Comparison of ENCODE assay signal across 24 mouse cellular contexts in the genomic region with DNA sequence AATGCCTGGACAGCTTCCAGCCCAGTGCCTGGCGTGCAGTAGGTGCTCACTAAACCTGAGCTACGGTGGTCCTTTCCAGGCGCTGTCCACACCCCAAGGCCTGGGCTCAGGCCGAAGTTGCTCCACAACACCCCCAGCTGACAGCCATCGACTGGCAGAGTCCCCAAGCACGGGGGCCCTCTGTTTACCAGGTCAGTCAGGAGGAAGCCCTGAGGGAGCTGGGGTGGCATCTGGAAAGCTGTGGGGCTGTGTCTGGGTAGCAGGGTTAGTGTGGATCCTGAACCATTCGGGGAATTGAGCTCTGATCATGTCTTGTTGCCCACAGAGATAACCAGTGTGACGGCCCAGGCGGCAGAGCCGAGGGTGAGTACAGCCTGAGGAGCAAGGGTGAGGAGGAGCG. TPM values are rescaled to one million over a fixed set of nuclear protein-coding genes. Genes with fewer than 3 reads are reported as not detected.
A peak's percentile ranks its signal among the peaks of the same experiment; 100 is the strongest.
DNase-seq lines count a peak whose midpoint lies in the region; ATAC-seq and TF ChIP-seq lines count a peak whose summit lies in the region.
"Had no signal": no experiment of that assay in that cellular context is flagged by ENCODE, and none has a peak within 500 bp of the region (broad histone marks: within the 10 kb centered on the region; RNA-seq: fewer than 3 reads in every experiment).

No protein-coding gene starts in this region.

- no peak for TF ChIP-seq POLR2A in heart, adult 2 months (IDR thresholded peaks at IDR 0.05; ENCODE audit: insufficient read depth, low read depth, low read length)

- no peaks in the 10 kb centered on the region for H3K36me3 ChIP-seq in heart, adult 2 months (ENCODE audit: control insufficient read depth, insufficient read depth, low read length)
- H3K36me3 ChIP-seq in heart, embryonic 11.5 days (ENCODE audit: control insufficient read depth, insufficient read depth, low read length): peaks cover 47% of the 10 kb centered on the region
- H3K36me3 ChIP-seq in liver, embryonic 13.5 days: peaks cover 52% of the 10 kb centered on the region
- H3K36me3 ChIP-seq in liver, embryonic 12.5 days: peaks cover 55% of the 10 kb centered on the region

- peak overlapping the region; percentile 41 for H3K27ac ChIP-seq in heart, adult 2 months
- H3K27ac ChIP-seq in heart, embryonic 11.5 days (ENCODE audit: low read depth, low read length): no peak overlapping the region
- peak overlapping the region; percentile 29; the same call in 1 of the 2 replicates for H3K27ac ChIP-seq in liver, embryonic 13.5 days
- H3K27ac ChIP-seq in liver, embryonic 12.5 days: no peak overlapping the region
- H3K27ac ChIP-seq: embryonic facial prominence, embryonic 12.5 days; embryonic facial prominence, embryonic 15.5 days; hindbrain, embryonic 13.5 days; hindbrain, postnatal 0 days had no signal

- WGBS in heart, adult 2 months: 78% methylated on average over 11 of the region's 11 CpGs
- WGBS in heart, embryonic 11.5 days (ENCODE audit: insufficient replicate concordance): 85% methylated on average over 11 of the region's 11 CpGs
- WGBS in liver, embryonic 13.5 days (ENCODE audit: insufficient replicate concordance): 75% methylated on average over 11 of the region's 11 CpGs
- 77% methylated on average over 11 of the region's 11 CpGs for WGBS in liver, embryonic 12.5 days (ENCODE audit: insufficient replicate concordance)

- intact Hi-C loops in heart, adult 2 months (cut with DNase I): no loop called here

- ATAC-seq in heart, embryonic 11.5 days (replicated peaks; ENCODE audit: insufficient number of reproducible peaks, low FRiP score, low TSS enrichment): no peak
- no peak for ATAC-seq in liver, embryonic 13.5 days (ENCODE audit: low read depth)
- ATAC-seq in liver, embryonic 12.5 days: no peak
- ATAC-seq: forebrain, embryonic 14.5 days; forebrain, postnatal 0 days; hindbrain, postnatal 0 days; inflammation-experienced regulatory T-cells, adult 6 months; intestine, embryonic 16.5 days had no signal

- H3K4me3 ChIP-seq in heart, adult 2 months: no peak overlapping the region
- H3K4me3 ChIP-seq in heart, embryonic 11.5 days (ENCODE audit: low read depth, low read length): no peak overlapping the region
- no peak overlapping the region for H3K4me3 ChIP-seq in liver, embryonic 13.5 days (replicated peaks)
- H3K4me3 ChIP-seq in liver, embryonic 12.5 days: no peak overlapping the region
- H3K4me3 ChIP-seq: embryonic facial prominence, embryonic 12.5 days; embryonic facial prominence, embryonic 15.5 days; heart, embryonic 13.5 days; hindbrain, embryonic 13.5 days had no signal

- H3K27me3 ChIP-seq in heart, adult 2 months (ENCODE audit: control insufficient read depth, insufficient read depth, low read length): no peaks in the 10 kb centered on the region
- no peaks in the 10 kb centered on the region for H3K27me3 ChIP-seq in heart, embryonic 11.5 days (ENCODE audit: control insufficient read depth, insufficient read depth, low read length)
- no peaks in the 10 kb centered on the region for H3K27me3 ChIP-seq in liver, embryonic 13.5 days
- H3K27me3 ChIP-seq in liver, embryonic 12.5 days (replicated peaks): no peaks in the 10 kb centered on the region
- H3K27me3 ChIP-seq: embryonic facial prominence, embryonic 12.5 days; embryonic facial prominence, embryonic 15.5 days; heart, embryonic 13.5 days; hindbrain, embryonic 13.5 days had no signal

- DNase-seq in adrenal gland, adult (ENCODE audit: inconsistent age in 2 of 2, low spot score in 1 of 2): peak; percentile 22 to 60
- no peak for DNase-seq in adrenal gland, postnatal 10 days
- DNase-seq in heart, adult 2 months: no peak
- no peak for DNase-seq in liver, embryonic 13.5 days
- DNase-seq: adrenal gland, postnatal 14 days; cerebellum, adult 11 months; cerebellum, adult 2 months; cerebellum, adult 9-11 months; cerebellum, postnatal 25 days; forebrain, postnatal 0 days; gastrocnemius, postnatal 25 days; heart, postnatal 14 days; kidney, adult 18-20 months had no signal

- no peak for TF ChIP-seq CTCF in heart, adult 2 months (IDR thresholded peaks at IDR 0.05)

- no peak for TF ChIP-seq EP300 in heart, adult 2 months (IDR thresholded peaks at IDR 0.05; ENCODE audit: insufficient read depth, low read depth, low read length)

- no peaks in the 10 kb centered on the region for H3K9me3 ChIP-seq in heart, embryonic 11.5 days (replicated peaks; ENCODE audit: control insufficient read depth, low read length)
- no peaks in the 10 kb centered on the region for H3K9me3 ChIP-seq in liver, embryonic 13.5 days (replicated peaks)
- H3K9me3 ChIP-seq in liver, embryonic 12.5 days (replicated peaks): no peaks in the 10 kb centered on the region
- H3K9me3 ChIP-seq: embryonic facial prominence, embryonic 12.5 days; embryonic facial prominence, embryonic 15.5 days; G1E; heart, embryonic 13.5 days; hindbrain, embryonic 13.5 days had no signal

- H3K9ac ChIP-seq in heart, adult 2 months (ENCODE audit: low read depth, low read length): no peak overlapping the region
- H3K9ac ChIP-seq in heart, embryonic 11.5 days (ENCODE audit: low read depth, low read length): no peak overlapping the region
- no peak overlapping the region for H3K9ac ChIP-seq in liver, embryonic 13.5 days
- H3K9ac ChIP-seq in liver, embryonic 12.5 days: no peak overlapping the region
- H3K9ac ChIP-seq: embryonic facial prominence, embryonic 12.5 days; embryonic facial prominence, embryonic 15.5 days; forebrain, postnatal 0 days; hindbrain, embryonic 13.5 days had no signal

- 0 out of 2 replicates have a peak, but pooled peaks cover 3% of the 10 kb centered on the region for H3K79me2 ChIP-seq in heart, adult 2 months (replicated peaks; ENCODE audit: control insufficient read depth, insufficient read depth, low read length)

- H3K4me2 ChIP-seq in heart, embryonic 11.5 days: no peak overlapping the region
- H3K4me2 ChIP-seq in liver, embryonic 13.5 days: no peak overlapping the region
- no peak overlapping the region for H3K4me2 ChIP-seq in liver, embryonic 12.5 days
- H3K4me2 ChIP-seq: embryonic facial prominence, embryonic 12.5 days; embryonic facial prominence, embryonic 15.5 days; heart, embryonic 13.5 days; hindbrain, embryonic 13.5 days had no signal

- H3K4me1 ChIP-seq in heart, adult 2 months (ENCODE audit: control insufficient read depth, insufficient read depth, low read length): peaks cover 17% of the 10 kb centered on the region
- H3K4me1 ChIP-seq in heart, embryonic 11.5 days (ENCODE audit: control insufficient read depth, insufficient read depth, low read length): peaks cover 52% of the 10 kb centered on the region
- peaks cover 67% of the 10 kb centered on the region for H3K4me1 ChIP-seq in liver, embryonic 13.5 days (replicated peaks)
- peaks cover 54% of the 10 kb centered on the region for H3K4me1 ChIP-seq in liver, embryonic 12.5 days

RNA-seq across cellular contexts. Expression of gene Ahdc1, which starts 49.6 kb away (rescaled TPM):
- 10 to 100 TPM; 50.8 to 74.3 TPM for total RNA-seq in adrenal gland, postnatal 10 days (2021)
- 10 to 100 TPM; 42.6 to 50.9 TPM for total RNA-seq in heart, adult 2 months (2021)
- polyA plus RNA-seq in heart, adult 2 months (2012; rRNA removed): 19.5 and 21.8 TPM in 2 replicates
- polyA plus RNA-seq in heart, embryonic 11.5 days (2014; fragmentation: Nextera tagmentation; extraction: Ambion mirVana): 7.0 and 9.1 TPM in 2 replicates
- polyA plus RNA-seq in liver, embryonic 13.5 days (2015; fragmentation: Nextera tagmentation; extraction: Ambion mirVana): 1.3 and 1.4 TPM in 2 replicates
- polyA plus RNA-seq in liver, embryonic 12.5 days (2016; fragmentation: Nextera tagmentation; extraction: Ambion mirVana): 2.9 and 3.2 TPM in 2 replicates

Comparison
In these comparisons a context has a peak if more than half of its experiments do, and no peak if none do; other contexts are left out.
1. DNase-seq: peak in adrenal gland, adult (2 of 2); none in adrenal gland, postnatal 10 days (single experiment), heart, adult 2 months (0 of 2) and liver, embryonic 13.5 days (single experiment).
2. H3K27ac ChIP-seq: peak in heart, adult 2 months (single experiment) and liver, embryonic 13.5 days (single experiment); none in heart, embryonic 11.5 days (single experiment) and liver, embryonic 12.5 days (single experiment).